Mouse (Mus musculus) liver, embryonic 14.5 days (tissue): ENCODE measurements at regions not wholly inside any gene's neighbourhood (a gene's known extent, or its start where the extent isn't known, plus 50 kb on each side); places are given as distances from the start of the nearest gene placed in this dataset.

Experiments used
- ATAC-seq: fragments of 200-750 bp; cut with Nextera tagmentation; 2 replicates; pipeline ENCODE4 v1.8.0; 2017; ENCODE audit warnings: moderate number of reproducible peaks, mild to moderate bottlenecking, moderate library complexity; ENCODE audit not compliant: insufficient read depth
- DNase-seq, 3 experiments: peaks; one replicate each; pipeline ENCODE4 v3.0.0-alpha.2; 2012 to 2013; ENCODE audit warnings: low read depth in 3 of 3, low spot score in 3 of 3
- H3K27ac ChIP-seq: fragments of 300-500 bp; sonication (generic); 2 replicates; pipeline ENCODE4 v1.5.1; 2014; ENCODE audit warnings: moderate library complexity, mild to moderate bottlenecking, control low read depth, inconsistent platforms
- H3K27me3 ChIP-seq: fragments of 300-500 bp; sonication (generic); 2 replicates; pipeline ENCODE4 v1.6.1; 2014; ENCODE audit warnings: mild to moderate bottlenecking, low read length, moderate library complexity; ENCODE audit not compliant: control insufficient read depth, insufficient read depth
- H3K36me3 ChIP-seq: fragments of 300-500 bp; sonication (generic); replicated peaks from 2 replicates; pipeline ENCODE4 v1.6.1; 2014; ENCODE audit warnings: low read depth; ENCODE audit not compliant: control insufficient read depth, insufficient read depth
- H3K4me1 ChIP-seq, 2 experiments: fragments of 200-500 bp in 1 of 2; fragments of 300-500 bp in 1 of 2; sonication (generic) in 1 of 2; replicated peaks; 2 replicates each; pipeline ENCODE4 v1.6.1; 2012 to 2014; ENCODE audit warnings: antibody characterized with exemption in 1 of 2, inconsistent platforms in 1 of 2, low read length in 1 of 2; ENCODE audit not compliant: control insufficient read depth in 2 of 2, insufficient read depth in 2 of 2
- H3K4me2 ChIP-seq: fragments of 300-500 bp; sonication (generic); 2 replicates; pipeline ENCODE4 v1.6.1; 2014; ENCODE audit warnings: low read depth, mild to moderate bottlenecking, control low read depth, moderate library complexity
- H3K4me3 ChIP-seq, 2 experiments: fragments of 200-500 bp in 1 of 2; fragments of 300-500 bp in 1 of 2; sonication (generic) in 1 of 2; 2 replicates each; pipeline ENCODE4 v1.5.1; 2012 to 2014; ENCODE audit warnings: low read depth in 2 of 2, low read length in 2 of 2, mild to moderate bottlenecking in 2 of 2, control low read depth in 1 of 2, inconsistent platforms in 1 of 2, moderate library complexity in 1 of 2; ENCODE audit not compliant: insufficient read depth in 1 of 2
- H3K9ac ChIP-seq: fragments of 300-500 bp; sonication (generic); replicated peaks from 2 replicates; pipeline ENCODE4 v1.6.1; 2014; ENCODE audit warnings: mild to moderate bottlenecking, control low read depth, moderate library complexity
- H3K9me3 ChIP-seq: fragments of 300-500 bp; sonication (generic); 2 replicates; pipeline ENCODE4 v1.6.1; 2016; ENCODE audit warnings: low read length, mixed read lengths; ENCODE audit not compliant: control insufficient read depth
- CTCF ChIP-seq: IDR thresholded peaks from 2 replicates; pipeline ENCODE4 v1.5.1; 2016; ENCODE audit warnings: antibody characterized with exemption, low read depth, control low read depth
- EP300 ChIP-seq: IDR thresholded peaks from 2 replicates; pipeline ENCODE4 v1.6.1; 2016; ENCODE audit warnings: antibody characterized with exemption, low read depth
- WGBS: fragments of 180-500 bp; shearing (Covaris S2); extraction: QIAGEN DNeasy Blood & Tissue Kit; methylation state at CpG from one replicate; pipeline ENCODE4 v1.1.7; 2014; ENCODE audit not compliant: insufficient replicate concordance; 5-methylcytosine and 5-hydroxymethylcytosine counted together

DNA sequence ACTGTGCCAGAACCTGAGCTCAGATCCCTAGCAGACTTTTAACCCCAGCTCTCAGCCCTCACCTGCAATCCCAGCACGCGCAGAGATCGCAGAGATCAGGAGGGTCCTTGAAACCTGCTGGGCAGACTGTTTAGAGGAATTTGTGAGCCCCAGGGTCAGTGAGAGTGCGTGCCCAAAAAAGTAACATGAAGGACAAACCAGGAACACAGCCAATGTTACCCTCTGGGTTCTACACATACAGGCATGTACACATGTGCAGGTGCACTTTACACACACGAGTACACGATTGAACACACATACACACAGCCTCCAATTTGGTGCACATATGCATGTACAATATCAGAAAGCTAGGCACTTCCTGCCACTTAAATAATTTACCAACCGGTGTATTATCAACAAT, 183.9 kb upstream of the Arg1 start:
- Histone ChIP-seq H3K4me3 (no peak overlapping the region), H3K27me3 (no peaks in the 10 kb centered on the region), H3K9me3 (no peaks in the 10 kb centered on the region), H3K4me2 (no peak overlapping the region), H3K4me1 (no peaks in the 10 kb centered on the region), H3K36me3 (no peaks in the 10 kb centered on the region), H3K27ac (no peak overlapping the region), H3K9ac (no peak overlapping the region)
- no peak for TF ChIP-seq EP300
- TF ChIP-seq CTCF = no peak
- ATAC-seq (no peak), DNase-seq (no peak)
- 58% methylated on average over 7 of the region's 7 CpGs for WGBS

- H3K27me3 ChIP-seq = no peaks in the 10 kb centered on the region
- ATAC-seq = no peak
- no peak overlapping the region for H3K4me3 ChIP-seq
- no peaks in the 10 kb centered on the region for H3K4me1 ChIP-seq
- H3K36me3 ChIP-seq = no peaks in the 10 kb centered on the region
- 48% methylated on average over 4 of the region's 4 CpGs for WGBS
- no peak overlapping the region for H3K27ac ChIP-seq
- H3K9ac ChIP-seq = no peak overlapping the region
- no peak for DNase-seq
- H3K9me3 ChIP-seq = no peaks in the 10 kb centered on the region
- H3K4me2 ChIP-seq = no peak overlapping the region
- TF ChIP-seq CTCF = no peak
- TF ChIP-seq EP300 = no peak
Measured at GRCm38 (mm10) chr10:25098070-25098469, 170.8 kb upstream of the Arg1 start.

GRCm38 (mm10) chr10:25089705-25090386, 162.6 kb upstream of the Arg1 start:
- DNase-seq = no peak
- no peaks in the 10 kb centered on the region for H3K9me3 ChIP-seq
- H3K4me3 ChIP-seq = no peak overlapping the region
- no peaks in the 10 kb centered on the region for H3K27me3 ChIP-seq
- H3K4me2 ChIP-seq = no peak overlapping the region
- TF ChIP-seq CTCF (no peak), EP300 (no peak)
- no peak for ATAC-seq
- no peak overlapping the region for H3K27ac ChIP-seq
- WGBS = 55% methylated on average over 4 of the region's 4 CpGs
- H3K9ac ChIP-seq = no peak overlapping the region
- H3K36me3 ChIP-seq = no peaks in the 10 kb centered on the region
- H3K4me1 ChIP-seq = no peaks in the 10 kb centered on the region

DNA sequence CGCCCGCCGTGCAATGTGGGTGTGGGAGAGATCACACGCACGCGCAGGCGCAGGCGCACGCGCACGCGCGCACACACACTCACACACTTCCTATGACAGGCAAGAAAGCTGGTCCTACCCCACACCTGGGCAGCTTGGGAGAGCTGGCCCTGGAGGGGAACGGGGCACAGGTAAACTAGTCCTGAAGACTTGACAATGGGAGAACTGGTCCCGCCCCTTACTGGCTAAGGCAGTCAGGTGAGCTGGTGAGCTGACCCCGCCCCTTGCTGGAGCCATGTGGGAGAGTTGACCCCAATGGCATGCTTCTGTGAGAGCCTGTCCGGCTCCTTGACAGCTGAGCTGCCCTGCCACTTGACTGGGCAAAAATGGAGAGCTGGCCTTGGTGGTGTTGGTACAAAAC, 159.5 kb upstream of the Arg1 start:
- no peak overlapping the region for H3K4me3 ChIP-seq
- 86% methylated on average over 17 of the region's 17 CpGs for WGBS
- no peak overlapping the region for H3K4me2 ChIP-seq
- no peaks in the 10 kb centered on the region for H3K36me3 ChIP-seq
- no peak for DNase-seq
- H3K27ac ChIP-seq = no peak overlapping the region
- peaks cover 0 to 3% of the 10 kb centered on the region in 2 experiments; a peak in 1 of 4 replicates for H3K4me1 ChIP-seq
- TF ChIP-seq CTCF (no peak), EP300 (no peak)
- no peaks in the 10 kb centered on the region for H3K27me3 ChIP-seq
- no peaks in the 10 kb centered on the region for H3K9me3 ChIP-seq
- no peak for ATAC-seq
- H3K9ac ChIP-seq = no peak overlapping the region

DNA sequence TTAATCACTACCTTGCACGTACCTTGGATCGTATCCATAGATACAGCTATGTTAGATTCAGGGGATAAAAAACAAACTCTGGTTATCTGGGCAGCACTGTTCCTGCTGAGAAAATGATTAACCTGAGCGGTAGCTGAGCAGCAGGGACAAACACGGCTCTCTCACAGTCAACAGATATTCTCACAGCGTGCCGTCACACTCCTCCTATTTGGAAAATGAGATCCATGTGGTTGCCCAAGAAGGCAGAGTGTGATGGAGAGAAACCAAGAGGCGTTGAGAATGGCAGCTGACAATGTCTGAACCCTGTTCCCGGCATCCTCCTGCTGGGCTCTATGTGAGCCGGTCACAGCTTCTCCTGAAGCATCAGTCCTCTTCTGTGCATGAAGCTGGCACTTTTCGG, 155.6 kb upstream of the Arg1 start:
- H3K27ac ChIP-seq = no peak overlapping the region
- no peak overlapping the region for H3K4me2 ChIP-seq
- 60% methylated on average over 10 of the region's 10 CpGs for WGBS
- H3K27me3 ChIP-seq = no peaks in the 10 kb centered on the region
- no peaks in the 10 kb centered on the region for H3K36me3 ChIP-seq
- H3K9ac ChIP-seq = no peak overlapping the region
- no peak for TF ChIP-seq EP300
- no peak for TF ChIP-seq CTCF
- peaks cover 0 to 3% of the 10 kb centered on the region in 2 experiments; a peak in 1 of 4 replicates for H3K4me1 ChIP-seq
- H3K4me3 ChIP-seq = no peak overlapping the region
- no peaks in the 10 kb centered on the region for H3K9me3 ChIP-seq
- no peak for ATAC-seq
- peak in 1 of 3 experiments; percentile 7 for DNase-seq
